Mouse (Mus musculus): Measurements from ENCODE around the gene Ccr9. TPM values are rescaled to one million over a fixed set of nuclear protein-coding genes. Genes with fewer than 3 reads are reported as not detected.

Gene Ccr9
- not detected in 2 replicates for polyA plus RNA-seq (2011; ENCODE audit: insufficient read depth, insufficient read length, low read depth, missing spikeins)

DNA sequence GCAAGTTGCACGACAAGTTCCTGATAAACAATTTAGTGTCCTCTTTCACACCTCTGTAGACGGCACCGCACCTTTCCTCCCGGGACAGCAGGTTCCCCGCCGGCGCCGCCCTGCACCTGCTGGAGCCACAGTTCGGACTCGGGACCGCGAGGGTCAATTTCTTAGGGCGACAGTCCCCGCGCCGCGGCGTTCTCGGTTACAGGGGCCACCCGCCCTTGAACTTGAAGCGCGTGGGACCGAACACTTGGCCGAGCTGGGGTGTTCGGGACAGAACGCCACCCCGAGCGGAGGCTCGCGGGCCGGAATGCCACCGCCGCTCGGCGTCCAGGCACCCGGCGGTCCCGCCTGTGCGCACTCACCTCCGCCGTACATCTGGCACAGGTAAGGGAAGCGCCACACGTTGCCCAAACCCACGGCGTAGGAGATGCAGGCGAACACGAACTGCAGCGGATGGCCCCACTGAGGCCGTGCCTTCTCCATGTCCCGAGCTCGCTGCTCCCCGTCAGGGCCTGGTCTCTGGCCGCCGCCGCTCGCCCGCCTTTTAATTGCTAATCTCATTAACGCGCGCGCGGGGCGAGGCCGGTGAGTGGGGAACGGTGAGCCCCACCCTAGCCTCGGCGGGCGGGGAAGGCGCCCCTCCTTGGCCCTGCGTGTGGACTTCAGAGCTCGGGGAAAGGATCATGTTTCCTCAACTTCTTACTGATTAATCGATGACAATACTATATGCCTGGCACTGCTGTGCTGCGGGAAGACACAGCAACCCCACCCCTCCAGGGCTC is at the start of gene Ccr9, which contains the start of gene Slc6a20a:
Gene Ccr9 (plus strand): TSS at position 113 of the 779 bp plus-strand sequence.
Gene Slc6a20a (minus strand): TSS at position 559 of the 779 bp plus-strand sequence.
- Histone ChIP-seq H3K4me1 (ENCODE audit: control insufficient read depth, insufficient read depth, low read length) (no peaks in the 10 kb centered on the region), H3K36me3 (ENCODE audit: control insufficient read depth, insufficient read depth, low read length, poor library complexity, severe bottlenecking) (no peaks in the 10 kb centered on the region), H3K27me3 (ENCODE audit: control insufficient read depth, insufficient read depth, low read length, poor library complexity, severe bottlenecking) (peaks cover 12% of the 10 kb centered on the region), H3K9ac (ENCODE audit: low read depth, poor library complexity, severe bottlenecking) (peak within 1 kb of the TSS; percentile 50), H3K9me3 (replicated peaks; ENCODE audit: control insufficient read depth, insufficient read depth, low read length, poor library complexity, severe bottlenecking) (no peaks in the 10 kb centered on the region), H3K27ac (ENCODE audit: insufficient read depth, low read length) (no peak within 1 kb of the TSS), H3K4me3 (ENCODE audit: low read depth, low read length) (peak within 1 kb of the TSS; percentile 69)
- no peak for TF ChIP-seq EP300 (IDR thresholded peaks at IDR 0.05; ENCODE audit: insufficient read depth, low read depth, low read length)
- TF ChIP-seq POLR2A (IDR thresholded peaks at IDR 0.05; ENCODE audit: insufficient read depth, low read length): no peak
- TF ChIP-seq CTCF (IDR thresholded peaks at IDR 0.05; ENCODE audit: low read depth, low read length): no peak

DNA sequence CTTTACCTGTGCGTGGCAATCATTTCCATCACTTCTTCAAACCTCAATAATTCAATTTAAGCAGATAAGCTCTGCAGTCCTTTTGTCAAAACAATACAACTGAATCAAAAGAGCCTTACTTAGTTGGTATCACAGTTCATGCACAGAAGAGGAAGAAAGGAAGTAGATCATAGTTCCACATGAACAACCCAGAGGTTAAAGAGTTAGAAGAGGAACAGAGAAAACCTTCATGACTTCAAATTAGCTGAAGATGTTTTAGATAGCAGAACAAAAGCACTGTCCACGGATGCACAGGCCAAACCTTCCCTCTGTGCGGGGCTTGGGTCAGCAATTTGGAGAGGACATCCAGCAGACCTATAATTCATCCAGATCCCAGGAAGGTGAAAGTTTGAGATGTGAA is 46.6 kb upstream of the Ccr9 start:
- Histone ChIP-seq H3K27me3 (ENCODE audit: control insufficient read depth, insufficient read depth, low read length, poor library complexity, severe bottlenecking) (no peaks in the 10 kb centered on the region; the same call in 1 of the 2 replicates), H3K36me3 (ENCODE audit: control insufficient read depth, insufficient read depth, low read length, poor library complexity, severe bottlenecking) (no peaks in the 10 kb centered on the region), H3K4me1 (ENCODE audit: control insufficient read depth, insufficient read depth, low read length) (no peaks in the 10 kb centered on the region), H3K9ac (ENCODE audit: low read depth, poor library complexity, severe bottlenecking) (no peak overlapping the region), H3K9me3 (replicated peaks; ENCODE audit: control insufficient read depth, insufficient read depth, low read length, poor library complexity, severe bottlenecking) (no peaks in the 10 kb centered on the region), H3K4me3 (ENCODE audit: low read depth, low read length) (no peak overlapping the region), H3K27ac (ENCODE audit: insufficient read depth, low read length) (no peak overlapping the region)
- no peak for TF ChIP-seq CTCF (IDR thresholded peaks at IDR 0.05; ENCODE audit: low read depth, low read length)
- TF ChIP-seq POLR2A (IDR thresholded peaks at IDR 0.05; ENCODE audit: insufficient read depth, low read length): no peak

DNA sequence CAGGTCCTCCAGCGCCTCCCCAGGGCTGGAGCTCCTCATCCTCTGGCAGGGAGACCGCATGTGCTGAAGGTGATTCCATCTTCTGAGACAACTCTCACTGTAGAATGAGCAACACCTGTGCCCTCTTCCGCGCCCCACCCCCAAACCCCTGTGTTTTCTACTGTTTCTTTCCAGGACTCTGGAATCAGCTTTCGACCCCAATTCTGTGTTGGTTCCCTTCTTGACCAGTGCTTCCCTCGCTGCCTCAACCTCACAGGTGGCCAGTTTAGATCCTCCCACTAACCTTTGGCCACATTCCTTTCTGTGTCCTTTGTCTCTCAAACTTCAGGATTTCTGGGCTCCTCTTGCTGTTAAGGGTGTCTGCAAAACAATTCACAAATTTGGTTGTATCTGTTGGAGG is 46.0 kb upstream of the Ccr9 start, which contains the start of gene Slc6a20b:
Gene Slc6a20b (minus strand): TSS at position 285 of the 400 bp plus-strand sequence.
- Histone ChIP-seq H3K4me3 (ENCODE audit: low read depth, low read length) (no peak within 1 kb of the TSS), H3K9ac (ENCODE audit: low read depth, poor library complexity, severe bottlenecking) (no peak within 1 kb of the TSS), H3K9me3 (replicated peaks; ENCODE audit: control insufficient read depth, insufficient read depth, low read length, poor library complexity, severe bottlenecking) (no peaks in the 10 kb centered on the region), H3K27me3 (ENCODE audit: control insufficient read depth, insufficient read depth, low read length, poor library complexity, severe bottlenecking) (no peaks in the 10 kb centered on the region; the same call in 1 of the 2 replicates), H3K36me3 (ENCODE audit: control insufficient read depth, insufficient read depth, low read length, poor library complexity, severe bottlenecking) (no peaks in the 10 kb centered on the region), H3K27ac (ENCODE audit: insufficient read depth, low read length) (no peak within 1 kb of the TSS), H3K4me1 (ENCODE audit: control insufficient read depth, insufficient read depth, low read length) (no peaks in the 10 kb centered on the region)
- no peak for TF ChIP-seq POLR2A (IDR thresholded peaks at IDR 0.05; ENCODE audit: insufficient read depth, low read length)
- TF ChIP-seq CTCF (IDR thresholded peaks at IDR 0.05; ENCODE audit: low read depth, low read length): no peak
- no peak for TF ChIP-seq EP300 (IDR thresholded peaks at IDR 0.05; ENCODE audit: insufficient read depth, low read depth, low read length)

DNA sequence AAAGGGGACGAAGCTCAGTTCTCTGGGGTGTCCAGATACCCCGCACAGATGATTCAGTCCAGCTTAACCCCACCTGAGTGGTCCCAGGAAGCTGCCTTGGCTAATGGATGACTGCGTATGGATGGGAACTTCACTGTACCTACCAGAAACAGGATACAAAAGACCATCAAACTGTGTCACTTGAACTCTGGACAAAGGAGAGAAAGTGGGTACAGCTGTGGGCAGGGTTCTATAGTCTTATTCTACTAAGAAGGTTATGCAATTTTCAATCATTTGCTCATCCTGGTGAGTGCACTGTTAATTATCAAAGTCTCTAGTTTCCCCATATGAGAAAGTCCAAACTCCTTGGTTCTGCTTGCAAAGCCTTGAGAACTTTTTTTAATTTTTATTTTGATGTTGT is 45.2 kb upstream of the Ccr9 start:
- Histone ChIP-seq H3K4me1 (ENCODE audit: control insufficient read depth, insufficient read depth, low read length) (no peaks in the 10 kb centered on the region), H3K27me3 (ENCODE audit: control insufficient read depth, insufficient read depth, low read length, poor library complexity, severe bottlenecking) (no peaks in the 10 kb centered on the region; the same call in 1 of the 2 replicates), H3K36me3 (ENCODE audit: control insufficient read depth, insufficient read depth, low read length, poor library complexity, severe bottlenecking) (no peaks in the 10 kb centered on the region), H3K9me3 (replicated peaks; ENCODE audit: control insufficient read depth, insufficient read depth, low read length, poor library complexity, severe bottlenecking) (no peaks in the 10 kb centered on the region), H3K9ac (ENCODE audit: low read depth, poor library complexity, severe bottlenecking) (no peak overlapping the region), H3K4me3 (ENCODE audit: low read depth, low read length) (no peak overlapping the region), H3K27ac (ENCODE audit: insufficient read depth, low read length) (no peak overlapping the region)
- no peak for TF ChIP-seq CTCF (IDR thresholded peaks at IDR 0.05; ENCODE audit: low read depth, low read length)
- TF ChIP-seq EP300 (IDR thresholded peaks at IDR 0.05; ENCODE audit: insufficient read depth, low read depth, low read length): no peak
- TF ChIP-seq POLR2A (IDR thresholded peaks at IDR 0.05; ENCODE audit: insufficient read depth, low read length): no peak

DNA sequence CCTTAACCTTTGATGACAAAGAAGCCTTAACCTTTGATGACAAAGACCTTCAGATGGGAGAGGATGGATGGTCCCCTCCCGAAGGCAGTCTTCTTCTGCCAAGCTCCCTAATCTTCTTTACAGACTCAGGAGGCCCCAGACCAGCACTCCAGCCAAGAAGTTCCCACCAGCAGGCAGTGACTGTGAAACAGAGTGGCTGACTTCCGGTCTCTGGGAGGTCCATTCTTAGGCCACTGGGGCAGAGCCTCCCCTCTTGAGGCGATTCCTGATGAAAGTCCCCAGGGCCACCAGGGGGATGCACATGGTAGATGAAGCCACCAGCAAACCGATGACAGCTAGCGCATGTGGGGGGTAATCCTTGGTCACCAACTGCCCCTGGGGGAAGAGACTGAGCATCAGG is 41.5 kb upstream of the Ccr9 start:
- no peaks in the 10 kb centered on the region for H3K4me1 ChIP-seq (ENCODE audit: control insufficient read depth, insufficient read depth, low read length)
- no peak for TF ChIP-seq EP300 (IDR thresholded peaks at IDR 0.05; ENCODE audit: insufficient read depth, low read depth, low read length)
- TF ChIP-seq POLR2A (IDR thresholded peaks at IDR 0.05; ENCODE audit: insufficient read depth, low read length): no peak
- TF ChIP-seq CTCF (IDR thresholded peaks at IDR 0.05; ENCODE audit: low read depth, low read length): no peak
- H3K9me3 ChIP-seq (replicated peaks; ENCODE audit: control insufficient read depth, insufficient read depth, low read length, poor library complexity, severe bottlenecking): no peaks in the 10 kb centered on the region
- H3K9ac ChIP-seq (ENCODE audit: low read depth, poor library complexity, severe bottlenecking): no peak overlapping the region
- no peaks in the 10 kb centered on the region; the same call in 1 of the 2 replicates for H3K27me3 ChIP-seq (ENCODE audit: control insufficient read depth, insufficient read depth, low read length, poor library complexity, severe bottlenecking)
- no peaks in the 10 kb centered on the region for H3K36me3 ChIP-seq (ENCODE audit: control insufficient read depth, insufficient read depth, low read length, poor library complexity, severe bottlenecking)
- no peak overlapping the region for H3K4me3 ChIP-seq (ENCODE audit: low read depth, low read length)
- no peak overlapping the region for H3K27ac ChIP-seq (ENCODE audit: insufficient read depth, low read length)

DNA sequence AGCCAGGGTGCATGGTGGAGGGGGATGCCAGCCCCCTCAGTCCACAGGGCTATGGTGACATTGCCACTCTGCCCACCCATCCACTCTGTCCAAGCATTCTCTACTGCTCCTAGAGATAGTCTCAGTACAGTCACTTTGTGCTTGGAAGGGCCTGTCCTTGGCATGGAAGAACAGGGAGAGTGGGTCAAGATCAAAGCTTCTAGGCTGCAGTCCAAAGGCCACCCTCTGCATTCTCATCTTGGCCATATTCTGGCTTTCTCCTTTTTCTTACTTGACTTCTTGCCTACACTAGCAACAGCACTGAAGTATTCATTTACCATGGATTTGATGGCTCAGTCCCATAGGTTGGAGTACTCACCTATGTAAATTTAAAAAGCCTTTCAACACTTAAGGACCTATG is 40.0 kb upstream of the Ccr9 start:
- H3K27ac ChIP-seq (ENCODE audit: insufficient read depth, low read length): no peak overlapping the region
- TF ChIP-seq CTCF (IDR thresholded peaks at IDR 0.05; ENCODE audit: low read depth, low read length) (no peak), EP300 (IDR thresholded peaks at IDR 0.05; ENCODE audit: insufficient read depth, low read depth, low read length) (no peak), POLR2A (IDR thresholded peaks at IDR 0.05; ENCODE audit: insufficient read depth, low read length) (no peak)
- no peaks in the 10 kb centered on the region; the same call in 1 of the 2 replicates for H3K27me3 ChIP-seq (ENCODE audit: control insufficient read depth, insufficient read depth, low read length, poor library complexity, severe bottlenecking)
- H3K4me1 ChIP-seq (ENCODE audit: control insufficient read depth, insufficient read depth, low read length): no peaks in the 10 kb centered on the region
- H3K9ac ChIP-seq (ENCODE audit: low read depth, poor library complexity, severe bottlenecking): no peak overlapping the region
- H3K36me3 ChIP-seq (ENCODE audit: control insufficient read depth, insufficient read depth, low read length, poor library complexity, severe bottlenecking): no peaks in the 10 kb centered on the region
- no peaks in the 10 kb centered on the region for H3K9me3 ChIP-seq (replicated peaks; ENCODE audit: control insufficient read depth, insufficient read depth, low read length, poor library complexity, severe bottlenecking)
- no peak overlapping the region for H3K4me3 ChIP-seq (ENCODE audit: low read depth, low read length)

All from ES-Bruce4 (cell line).